Mouse (Mus musculus) left cerebral cortex, adult 6 months (tissue): Measurements from ENCODE around the gene Slc7a6os. TPM values are rescaled to one million over a fixed set of nuclear protein-coding genes. Genes with fewer than 3 reads are reported as not detected.

Experiments
- long read RNA-seq, 2 experiments: library from polyadenylated mRNA; unstranded; transcript quantifications; one replicate each; pipeline ENCODE4 v2.0.0; 2019 to 2020
- polyA plus RNA-seq: library from polyadenylated mRNA; unstranded; fragments of <200 nt; fragmentation: Nextera tagmentation; gene quantifications from 2 replicates; pipeline ENCODE4 v1.2.3, GENCODE M21; 2021

Slc7a6os gene
- 8.5 and 11.5 TPM in 2 replicates for polyA plus RNA-seq
- long read RNA-seq, experiment 1, transcript Slc7a6os-201 (5 exons, 1,246 nt), result major isoform, 9 of 28 reads
- long read RNA-seq, experiment 1, partial matches to known transcripts, result 10 of 28 reads
- long read RNA-seq, experiment 1, other reads (novel, unspliced or antisense), result 9 of 28 reads
- long read RNA-seq, experiment 2, partial matches to known transcripts, result 6 of 15 reads
- long read RNA-seq, experiment 2, other reads (novel, unspliced or antisense), result 8 of 15 reads

GRCm38 (mm10) chr8:106210821-106211345 lies at the start of gene Slc7a6os, which contains the start of gene Prmt7:
Gene Slc7a6os, minus strand, starts transcription at chr8:106210935.
Gene Prmt7, plus strand, starts transcription at chr8:106210936.

GRCm38 (mm10) chr8:106168356-106169016 lies 42.2 kb downstream of the Slc7a6os start, which contains the start of gene Slc7a6:
Gene Slc7a6, plus strand, starts transcription at chr8:106168857.

Other genes with a start within 250 kb of the Slc7a6os start
- gene Slc12a4, start 244.8 kb downstream of the Slc7a6os start, polyA plus RNA-seq, result 7.9 and 9.3 TPM in 2 replicates
- gene Dpep3, start 231.5 kb downstream of the Slc7a6os start, polyA plus RNA-seq, result not detected in 2 replicates
- 13.1 and 15.4 TPM in 2 replicates for gene Dus2, start 219.6 kb downstream of the Slc7a6os start, polyA plus RNA-seq
- 0.16 TPM in 1 of 2 replicates, not detected in the other for gene Dpep2nb, start 205.0 kb downstream of the Slc7a6os start, polyA plus RNA-seq
- gene Ddx28, start 199.1 kb downstream of the Slc7a6os start, polyA plus RNA-seq, result 13.1 and 17.4 TPM in 2 replicates
- gene Nfatc3, start 152.1 kb downstream of the Slc7a6os start, polyA plus RNA-seq, result 3.1 and 5.4 TPM in 2 replicates
- gene Esrp2, start 74.0 kb downstream of the Slc7a6os start, polyA plus RNA-seq, result 0.05 TPM in 2 replicates
- 8.3 and 10.1 TPM in 2 replicates for gene Pla2g15, start 60.5 kb downstream of the Slc7a6os start, polyA plus RNA-seq
- gene Slc7a6, start 42.1 kb downstream of the Slc7a6os start, polyA plus RNA-seq, result 24.6 and 26.5 TPM in 2 replicates
- gene Prmt7, start within 50 bp of the Slc7a6os start, polyA plus RNA-seq, result 27.2 and 39.6 TPM in 2 replicates
- 18.9 and 27.1 TPM in 2 replicates for gene Smpd3, start 127.1 kb upstream of the Slc7a6os start, polyA plus RNA-seq
- 6.0 and 6.8 TPM in 2 replicates for gene Zfp90, start 204.4 kb upstream of the Slc7a6os start, polyA plus RNA-seq